Mouse (Mus musculus): ENCODE measurements around the gene Atf7.
"Not testable (repeated sequence)": the region's sequence is repeated elsewhere in the genome, so short reads cannot be mapped to it uniquely, and the experiment has no call there.

Atf7 gene

GRCm38 (mm10) chr15:102624970-102625686, at the start of gene Atf7, which contains the start of gene Gm28047:
Gene Atf7 (minus strand): TSS chr15:102625464.
Gene Gm28047 (minus strand): TSS chr15:102625067.
- DNase-seq, result peak; percentile 99

- peak; percentile 42 to 50 for DNase-seq
Observed at GRCm38 (mm10) chr15:102673548-102673947, 48.3 kb upstream of the Atf7 start.

GRCm38 (mm10) chr15:102672215-102673071, 47.2 kb upstream of the Atf7 start, which contains the start of gene Atp5g2:
Gene Atp5g2 (minus strand): TSS chr15:102672352.
- peak; percentile 34 to 61 for DNase-seq

- peak; percentile 82 for DNase-seq
Observed at GRCm38 (mm10) chr15:102671721-102672214, 46.5 kb upstream of the Atf7 start.

GRCm38 (mm10) chr15:102670767-102671575, 45.7 kb upstream of the Atf7 start:
- DNase-seq, result peak; percentile 97 to 99

GRCm38 (mm10) chr15:102670281-102670680, 45.0 kb upstream of the Atf7 start:
- peak in 1 of 2 experiments; percentile 48 for DNase-seq

GRCm38 (mm10) chr15:102669571-102669970, 44.3 kb upstream of the Atf7 start:
- DNase-seq, result no peak

GRCm38 (mm10) chr15:102665494-102665893, 40.2 kb upstream of the Atf7 start:
- DNase-seq, result peak; percentile 70 to 72

- no peak for DNase-seq
Observed at GRCm38 (mm10) chr15:102663825-102664224, 38.6 kb upstream of the Atf7 start.

GRCm38 (mm10) chr15:102662601-102663000, 37.3 kb upstream of the Atf7 start:
- not testable (repeated sequence) for DNase-seq

GRCm38 (mm10) chr15:102657926-102658381, 32.7 kb upstream of the Atf7 start:
- DNase-seq, result no peak

GRCm38 (mm10) chr15:102656658-102657057, 31.4 kb upstream of the Atf7 start:
- DNase-seq, result no peak

- not testable (repeated sequence) for DNase-seq
Observed at GRCm38 (mm10) chr15:102651928-102652660, 26.8 kb upstream of the Atf7 start.

GRCm38 (mm10) chr15:102651107-102651506, 25.8 kb upstream of the Atf7 start:
- no peak for DNase-seq

- DNase-seq, result no peak
Observed at GRCm38 (mm10) chr15:102635817-102636216, 10.6 kb upstream of the Atf7 start.

GRCm38 (mm10) chr15:102634684-102635083, 9.4 kb upstream of the Atf7 start:
- DNase-seq, result no peak

- no peak for DNase-seq
Observed at GRCm38 (mm10) chr15:102625687-102626055, 407 bp upstream of the Atf7 start.

GRCm38 (mm10) chr15:102624291-102624969, 834 bp downstream of the Atf7 start:
- DNase-seq, result peak; percentile 37 to 38

- DNase-seq, result no peak
Observed at GRCm38 (mm10) chr15:102623121-102623520, 2.1 kb downstream of the Atf7 start.

GRCm38 (mm10) chr15:102622536-102622935, 2.7 kb downstream of the Atf7 start:
- DNase-seq, result no peak

- DNase-seq, result peak in 1 of 2 experiments; percentile 12
Observed at GRCm38 (mm10) chr15:102620765-102621164, 4.5 kb downstream of the Atf7 start.
